Mouse (Mus musculus) retina, postnatal 1 day (tissue): ENCODE measurements at regions not wholly inside any gene's neighbourhood (a gene's known extent, or its start where the extent isn't known, plus 50 kb on each side); places are given as distances from the start of the nearest gene placed in this dataset.
A peak's percentile ranks its signal among the peaks of the same experiment; 100 is the strongest.

Source experiments
- DNase-seq: peaks from one replicate; pipeline ENCODE4 v3.0.0-alpha.2; 2012

DNA sequence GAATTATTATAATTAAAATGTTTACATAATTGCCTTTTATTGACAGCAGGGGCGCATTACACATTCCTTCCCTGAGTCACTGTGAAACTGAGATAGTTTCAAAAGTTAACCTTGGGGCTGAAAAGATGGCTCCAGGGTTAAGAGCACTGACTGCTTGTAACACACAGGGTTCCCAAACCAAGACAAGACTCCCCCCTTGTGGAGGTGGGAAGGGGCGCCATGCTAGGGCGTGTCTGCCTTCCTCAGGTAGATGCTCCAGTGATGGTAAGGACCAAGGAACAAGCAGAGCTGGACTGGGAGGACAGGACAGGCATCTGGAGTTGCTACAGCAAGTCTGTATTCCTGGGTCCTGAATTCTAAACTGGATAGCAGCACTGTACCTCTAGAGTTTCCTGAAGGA lies 351.9 kb downstream of the Tbc1d22a start:
- no peak for DNase-seq

- DNase-seq, result peak; percentile 82
Observed at GRCm38 (mm10) chr15:86574311-86574710, 360.1 kb downstream of the Tbc1d22a start.

DNA sequence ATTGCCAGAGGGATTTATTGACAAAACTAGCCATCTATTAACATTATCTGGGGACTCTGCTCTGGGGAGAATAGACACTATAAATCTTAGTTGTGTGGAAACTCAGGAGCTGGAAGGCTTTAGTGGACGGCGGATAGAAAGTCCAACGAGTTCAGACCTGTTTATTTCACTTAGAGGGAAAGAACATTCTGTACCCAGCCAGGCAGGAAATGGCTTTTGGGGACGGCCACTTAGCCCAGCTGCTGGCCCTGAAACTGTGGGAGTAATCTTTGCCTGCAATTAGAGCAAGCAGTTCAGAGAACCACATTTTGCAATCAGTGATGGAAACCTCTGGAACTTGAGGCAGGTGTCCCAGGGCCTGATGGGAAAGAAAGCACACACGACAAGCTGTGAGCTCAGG lies 362.4 kb downstream of the Tbc1d22a start:
- no peak for DNase-seq

DNA sequence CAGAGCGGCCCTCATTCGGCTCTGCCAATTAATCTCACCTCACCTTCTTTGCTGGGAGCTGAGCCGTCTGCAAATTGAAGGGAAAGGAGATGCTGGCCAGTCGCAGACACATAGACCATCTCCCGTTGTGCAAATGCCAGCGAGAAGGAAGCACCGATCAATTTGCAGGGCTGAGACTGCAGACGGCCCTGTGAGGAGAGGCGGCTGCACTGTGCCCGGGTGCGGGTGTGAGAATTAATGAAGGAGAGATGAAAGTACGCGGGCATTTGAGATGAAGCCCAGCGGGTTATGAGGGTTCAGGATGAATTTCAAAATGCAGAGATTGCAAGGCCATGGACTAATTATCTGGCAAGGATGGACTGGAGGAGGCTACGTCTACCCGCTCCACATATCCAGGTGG lies 364.4 kb downstream of the Tbc1d22a start:
- no peak for DNase-seq

- no peak for DNase-seq
Observed at GRCm38 (mm10) chr15:86582240-86583090, 368.2 kb downstream of the Tbc1d22a start.

DNA sequence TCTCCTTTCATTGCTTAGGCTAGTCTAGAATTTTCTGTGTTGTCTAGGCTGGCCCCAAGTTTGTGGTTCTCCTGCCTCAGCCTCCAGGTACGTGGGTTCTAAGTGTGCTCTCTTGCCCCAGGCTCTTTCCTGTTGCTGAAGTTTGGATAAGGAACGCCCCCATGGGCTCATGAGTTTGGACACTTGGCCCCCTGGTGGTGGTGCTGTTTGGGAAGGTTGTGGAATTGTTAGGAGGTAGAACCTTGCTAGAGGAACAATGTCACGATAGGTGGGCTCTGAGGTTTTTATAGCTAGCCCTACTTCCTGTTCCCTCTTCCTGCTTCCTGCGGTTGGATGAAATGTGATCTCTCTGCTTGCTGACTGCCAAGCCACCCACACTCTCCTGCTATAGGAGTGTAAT lies 371.5 kb downstream of the Tbc1d22a start:
- DNase-seq, result no peak

- DNase-seq, result no peak
Observed at GRCm38 (mm10) chr15:86587209-86587608, 372.9 kb downstream of the Tbc1d22a start.

- peak; percentile 64 for DNase-seq
Observed at GRCm38 (mm10) chr15:86590033-86590432, 375.8 kb downstream of the Tbc1d22a start.

DNA sequence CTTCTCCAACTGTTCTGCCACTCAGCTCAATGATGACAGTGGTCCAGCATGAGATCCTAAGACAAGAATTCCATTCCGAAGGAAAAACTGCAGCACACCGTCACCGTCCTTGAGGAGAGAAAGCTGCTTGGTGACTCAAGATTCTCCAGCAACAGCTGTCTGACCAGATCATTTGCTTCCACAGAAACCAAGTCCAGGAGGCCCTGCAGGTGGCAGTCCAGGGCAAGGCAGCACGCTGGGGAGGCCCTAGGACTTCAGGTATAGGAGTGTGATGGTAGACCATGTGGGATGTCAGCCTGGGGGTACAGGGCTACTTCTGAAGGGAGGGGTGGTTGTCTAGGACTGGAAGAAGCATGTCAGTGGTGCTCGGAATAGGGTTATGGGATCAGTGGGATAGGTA lies 376.6 kb downstream of the Tbc1d22a start:
- DNase-seq, result peak; percentile 51

GRCm38 (mm10) chr15:86593404-86593803 lies 379.1 kb downstream of the Tbc1d22a start:
- DNase-seq, result no peak

GRCm38 (mm10) chr15:86606411-86606810 lies 392.2 kb downstream of the Tbc1d22a start:
- DNase-seq, result peak; percentile 77

- no peak for DNase-seq
Observed at GRCm38 (mm10) chr15:86609692-86610091, 395.4 kb downstream of the Tbc1d22a start.

DNA sequence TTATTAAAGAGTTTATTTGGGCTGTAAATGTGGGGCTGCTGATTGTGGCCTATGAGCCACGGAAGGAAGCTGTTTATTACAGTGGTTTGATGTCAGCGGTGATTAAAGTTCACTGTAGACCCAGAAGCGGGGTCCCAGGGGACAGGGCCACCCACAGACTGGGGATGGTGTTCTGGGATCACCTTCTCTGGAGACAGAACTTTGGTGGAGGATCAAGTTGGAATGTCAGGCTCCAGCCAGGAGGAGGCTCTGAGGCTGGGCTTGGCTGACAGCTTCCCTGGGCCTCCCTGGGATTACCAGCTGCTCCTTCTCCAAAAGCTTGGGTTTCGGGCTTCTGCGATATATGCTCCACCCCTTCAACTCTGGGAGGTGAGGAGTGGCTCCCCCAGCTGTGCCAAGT lies 417.1 kb downstream of the Tbc1d22a start:
- DNase-seq, result no peak

- DNase-seq, result no peak
Observed at GRCm38 (mm10) chr15:86645244-86645643, 431.0 kb downstream of the Tbc1d22a start.

DNA sequence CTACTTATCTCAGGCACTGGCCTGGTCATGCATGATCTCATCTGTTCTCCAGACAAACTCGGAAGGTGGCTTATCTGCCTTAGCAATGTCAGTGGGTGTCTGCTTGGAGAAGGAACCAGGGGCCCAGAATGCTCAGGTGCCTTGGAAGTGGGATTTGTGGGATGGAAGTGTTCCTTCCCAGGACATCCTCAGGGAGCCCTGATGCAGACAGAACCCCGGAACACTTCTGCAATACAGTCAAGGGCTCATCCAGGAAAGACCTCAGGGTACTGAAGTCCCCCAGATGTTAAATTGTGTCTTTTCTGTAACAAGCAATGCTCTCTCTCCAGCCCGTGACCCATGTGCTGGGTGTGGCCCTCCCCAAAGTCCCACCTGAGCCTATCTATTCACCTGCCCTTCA lies 433.9 kb downstream of the Tbc1d22a start:
- no peak for DNase-seq

DNA sequence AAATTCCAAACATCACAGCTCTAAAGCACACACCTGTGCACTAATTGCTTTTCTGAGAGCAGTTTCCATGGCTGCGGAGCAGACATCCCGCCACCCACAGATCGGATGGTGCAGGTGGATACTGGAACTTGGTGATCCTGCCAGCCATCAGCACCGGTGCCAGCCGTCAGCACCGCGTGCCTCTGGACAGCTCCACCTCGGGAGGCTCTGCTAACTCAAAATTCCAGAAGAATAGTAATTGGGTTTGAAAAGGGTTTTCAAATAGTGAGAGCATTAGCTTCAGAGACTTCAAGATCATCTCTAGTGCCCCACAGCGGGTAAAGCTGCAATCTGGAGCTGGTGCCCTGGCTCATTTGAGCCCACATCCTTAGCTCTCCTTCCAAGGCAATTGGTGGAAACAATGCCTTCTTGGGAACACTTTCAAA lies 458.8 kb downstream of the Tbc1d22a start:
- peak; percentile 24 for DNase-seq

DNA sequence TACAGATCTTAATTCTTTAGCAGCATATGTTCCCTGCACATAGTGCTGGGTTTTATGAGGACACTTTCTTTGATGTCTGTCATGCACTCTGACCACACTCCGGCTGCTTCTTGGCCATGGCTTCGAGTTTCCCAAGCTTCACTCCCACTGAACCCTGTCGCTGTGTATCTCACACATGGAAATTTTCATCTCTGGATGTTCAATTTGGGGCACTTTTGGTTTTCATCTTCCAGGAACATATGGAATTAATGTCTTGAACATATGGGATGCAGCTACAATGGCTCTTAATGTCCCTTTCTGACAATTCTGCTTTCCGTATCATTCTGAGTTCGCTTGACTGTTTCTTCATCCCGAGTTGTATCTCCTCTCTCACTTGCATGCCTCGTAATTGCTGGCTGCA lies 462.8 kb downstream of the Tbc1d22a start:
- DNase-seq, result no peak

DNA sequence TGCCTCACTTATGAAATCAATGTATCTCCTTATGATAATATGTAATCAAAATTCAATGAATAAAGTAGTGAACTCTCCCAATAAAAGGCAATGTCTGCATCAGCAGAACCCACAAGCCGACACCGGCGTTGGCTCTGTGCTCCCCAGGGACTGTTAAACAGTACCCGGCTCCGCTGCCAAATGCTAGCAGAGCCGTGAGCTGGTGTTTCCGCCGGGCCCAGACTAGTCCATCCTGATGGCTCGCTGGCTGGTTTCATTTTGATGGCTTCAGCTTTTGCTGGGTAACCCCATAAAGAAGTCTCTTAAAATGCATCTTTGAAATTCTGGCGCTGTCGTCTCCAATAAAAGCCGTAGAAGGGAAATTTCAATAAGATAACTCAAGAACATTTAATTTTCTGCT lies 468.8 kb downstream of the Tbc1d22a start:
- peak; percentile 14 for DNase-seq

GRCm38 (mm10) chr15:86689694-86690093 lies 475.4 kb downstream of the Tbc1d22a start:
- peak; percentile 81 for DNase-seq

GRCm38 (mm10) chr15:86696806-86697205 lies 482.5 kb downstream of the Tbc1d22a start:
- no peak for DNase-seq

DNA sequence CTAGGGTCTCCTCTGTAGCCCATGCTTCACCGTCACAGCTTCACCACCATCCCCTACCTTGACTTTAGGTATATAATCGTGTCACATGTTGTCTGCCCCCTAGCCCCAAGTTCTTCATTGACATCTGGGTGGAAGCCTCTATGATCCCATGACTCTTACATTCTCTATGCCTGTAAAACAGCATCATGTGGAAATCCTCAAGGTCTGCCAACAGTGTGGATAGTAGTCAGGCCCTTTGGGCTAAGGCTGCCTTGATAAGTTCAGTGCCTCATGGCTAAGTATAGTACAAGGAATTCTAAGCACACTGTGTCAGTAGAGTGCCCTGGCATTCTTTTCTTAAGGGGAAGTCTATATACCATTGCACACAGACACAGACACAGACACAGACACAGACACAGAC lies 496.2 kb downstream of the Tbc1d22a start:
- no peak for DNase-seq

DNA sequence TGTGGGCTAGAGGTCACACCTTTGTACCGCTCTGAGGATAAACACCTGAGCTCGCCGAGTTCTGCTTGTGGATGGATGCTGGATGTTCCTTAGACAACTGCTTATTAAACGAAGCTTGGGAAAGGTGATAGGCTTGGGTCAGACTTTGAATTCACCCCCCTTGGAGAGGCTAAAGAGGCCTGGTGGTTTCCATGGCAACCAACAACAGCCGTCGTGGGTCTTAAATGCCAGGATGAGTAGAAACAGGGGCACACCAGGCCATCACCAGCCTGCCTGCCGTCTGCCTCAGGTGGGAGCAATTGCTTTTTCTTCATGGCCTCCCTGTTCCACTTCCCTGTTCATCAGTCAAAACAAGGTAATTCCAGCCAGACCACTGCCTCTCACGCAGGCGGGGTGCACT lies 504.1 kb downstream of the Tbc1d22a start:
- no peak for DNase-seq

GRCm38 (mm10) chr15:86719088-86719487 lies 504.8 kb downstream of the Tbc1d22a start:
- no peak for DNase-seq

DNA sequence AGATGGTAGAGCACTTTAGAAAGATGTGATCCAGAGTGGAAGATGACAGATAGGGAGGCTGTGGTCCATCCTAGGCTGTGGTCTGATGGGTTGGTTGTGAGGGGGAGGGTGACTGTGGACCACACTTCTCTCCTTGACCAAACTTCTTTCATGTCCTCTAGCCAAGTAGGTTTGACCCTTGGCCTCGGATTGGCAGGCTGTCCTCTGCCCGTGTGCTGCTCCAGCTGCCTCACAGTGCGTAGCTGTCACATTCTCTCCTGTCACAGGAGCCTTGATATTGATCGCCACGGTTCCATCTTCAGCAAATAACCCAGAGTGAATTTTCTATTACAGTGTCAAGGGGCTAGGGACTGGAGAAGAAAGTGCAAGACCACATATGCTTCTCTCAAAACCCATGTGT lies 506.9 kb downstream of the Tbc1d22a start:
- DNase-seq, result no peak

DNA sequence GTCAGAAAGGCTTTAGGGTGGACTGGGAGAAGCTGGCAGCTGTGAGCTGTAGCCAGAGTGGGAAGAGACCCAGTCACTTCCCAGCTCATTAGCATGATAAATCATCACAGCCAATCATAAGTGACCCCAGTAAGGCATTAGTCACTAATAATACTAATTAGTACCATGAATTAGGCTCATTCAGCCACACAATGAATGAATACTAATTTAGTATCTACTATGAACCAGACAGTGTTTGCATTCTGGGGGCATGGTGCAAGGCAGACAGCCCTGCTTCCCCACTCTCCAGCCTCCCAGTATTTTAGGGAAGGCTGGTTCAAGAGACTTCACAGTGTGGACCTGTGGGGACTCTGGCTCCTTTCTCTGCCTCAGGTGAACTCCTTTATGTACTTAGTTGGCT lies 523.7 kb downstream of the Tbc1d22a start:
- DNase-seq, result peak; percentile 36
